Mouse (Mus musculus) midbrain, embryonic 14.5 days (tissue): ENCODE measurements around the gene Catsperg1. TPM values are rescaled to one million over a fixed set of nuclear protein-coding genes. Genes with fewer than 3 reads are reported as not detected.

Experiments
- ATAC-seq: fragments of 200-750 bp; cut with Nextera tagmentation; 2 replicates; pipeline ENCODE4 v1.8.0; 2017; ENCODE audit warnings: moderate number of reproducible peaks, moderate library complexity; ENCODE audit not compliant: low FRiP score, low TSS enrichment
- DNase-seq: peaks from one replicate; pipeline ENCODE4 v3.0.0-alpha.2; 2015
- H3K27ac ChIP-seq: fragments of 300-500 bp; sonication (generic); replicated peaks from 2 replicates; pipeline ENCODE4 v1.5.1; 2014; ENCODE audit warnings: mild to moderate bottlenecking, low read depth, low read length, moderate library complexity
- H3K27me3 ChIP-seq: fragments of 300-500 bp; sonication (generic); 2 replicates; pipeline ENCODE4 v1.6.1; 2014; ENCODE audit warnings: low read length, control low read depth, mixed read lengths; ENCODE audit not compliant: control insufficient read depth, insufficient read depth
- H3K36me3 ChIP-seq: fragments of 300-500 bp; sonication (generic); 2 replicates; pipeline ENCODE4 v1.6.1; 2014; ENCODE audit warnings: low read length, control low read depth; ENCODE audit not compliant: control insufficient read depth, insufficient read depth
- H3K4me1 ChIP-seq: fragments of 300-500 bp; sonication (generic); 2 replicates; pipeline ENCODE4 v1.6.1; 2014; ENCODE audit warnings: mild to moderate bottlenecking, antibody characterized with exemption, low read length, control low read depth; ENCODE audit not compliant: control insufficient read depth, insufficient read depth
- H3K4me2 ChIP-seq: fragments of 300-500 bp; sonication (generic); 2 replicates; pipeline ENCODE4 v1.6.1; 2014; ENCODE audit warnings: mild to moderate bottlenecking, low read length, moderate library complexity
- H3K4me3 ChIP-seq: fragments of 300-500 bp; sonication (generic); replicated peaks from 2 replicates; pipeline ENCODE4 v1.5.1; 2014; ENCODE audit warnings: low read depth, low read length
- H3K9ac ChIP-seq: fragments of 300-500 bp; sonication (generic); replicated peaks from 2 replicates; pipeline ENCODE4 v1.6.1; 2014; ENCODE audit warnings: mild to moderate bottlenecking, low read length, moderate library complexity
- H3K9me3 ChIP-seq: fragments of 300-500 bp; sonication (generic); 2 replicates; pipeline ENCODE4 v1.6.1; 2016; ENCODE audit warnings: low read length, control low read depth, mixed read lengths; ENCODE audit not compliant: control insufficient read depth
- WGBS: fragments of 180-500 bp; shearing (Covaris S2); extraction: QIAGEN DNeasy Blood & Tissue Kit; methylation state at CpG from one replicate; pipeline ENCODE4 v1.1.7; 2014; 5-methylcytosine and 5-hydroxymethylcytosine counted together
- polyA plus RNA-seq: library from polyadenylated mRNA; unstranded; fragments of >200 nt; fragmentation: Nextera tagmentation; extraction: Ambion mirVana; gene quantifications from 2 replicates; pipeline ENCODE4 v1.2.1, GENCODE M21; 2014

Catsperg1 gene
- polyA plus RNA-seq, 1 experiment from 2014 or later = 3.6 TPM

DNA sequence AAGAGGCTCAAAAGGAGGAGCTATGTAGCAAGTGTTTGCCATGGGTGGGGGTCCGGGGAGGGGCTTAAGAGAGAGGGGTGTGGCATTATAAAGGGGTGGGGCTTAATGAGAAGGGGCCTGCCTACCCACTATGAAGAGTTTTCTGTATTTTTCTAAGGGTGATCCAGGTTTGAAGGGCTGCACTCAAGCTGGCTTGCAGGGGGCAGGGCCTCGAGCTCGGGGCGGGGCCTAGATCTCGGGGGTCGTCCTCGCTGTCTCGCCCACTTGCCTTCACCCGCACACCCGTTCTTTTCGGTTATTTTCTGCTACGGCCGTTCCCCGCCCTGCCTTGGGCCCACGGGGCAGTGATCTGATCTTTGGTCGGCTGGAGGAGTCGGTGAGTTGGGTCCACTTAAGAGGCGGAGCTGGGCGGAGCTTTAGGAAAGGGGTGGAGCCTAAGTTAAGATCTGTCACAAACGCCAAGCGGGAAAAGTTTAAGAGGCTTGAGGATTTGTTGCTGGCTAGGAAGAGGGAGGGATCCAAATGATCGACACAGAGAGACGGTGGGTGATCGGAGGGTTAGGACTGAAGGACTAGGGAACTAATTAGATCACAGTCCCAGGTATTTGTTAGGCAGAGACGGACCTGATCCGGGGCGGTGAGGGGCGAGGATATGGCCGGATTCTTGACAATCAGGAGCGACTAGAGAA lies 43.6 kb downstream of the Catsperg1 start, which contains the start of the genes Ggn and Spred3:
Ggn (plus strand) TSS at position 145 of the 689 bp plus-strand sequence.
Spred3 (minus strand) TSS at position 346 of the 689 bp plus-strand sequence.
- Histone ChIP-seq H3K4me2 (peak within 1 kb of the TSS; percentile 71), H3K27ac (peak within 1 kb of the TSS; percentile 92), H3K27me3 (peaks cover 37% of the 10 kb centered on the region), H3K9me3 (no peaks in the 10 kb centered on the region), H3K4me3 (peak within 1 kb of the TSS; percentile 70), H3K9ac (peak within 1 kb of the TSS; percentile 70), H3K4me1 (peaks cover 25% of the 10 kb centered on the region), H3K36me3 (peaks cover 26% of the 10 kb centered on the region)
- WGBS = under 1% methylated on average over 30 of the region's 30 CpGs
- DNase-seq (peak; percentile 74), ATAC-seq (peak; percentile 38)

- ATAC-seq (peak; percentile 81), DNase-seq (peak; percentile 92)
- Histone ChIP-seq H3K4me2 (peak overlapping the region; percentile 71), H3K27me3 (peaks cover 37% of the 10 kb centered on the region), H3K9ac (peak overlapping the region; percentile 70), H3K27ac (peak overlapping the region; percentile 92), H3K4me1 (peaks cover 25% of the 10 kb centered on the region), H3K4me3 (peak overlapping the region; percentile 70), H3K9me3 (no peaks in the 10 kb centered on the region), H3K36me3 (peaks cover 18% of the 10 kb centered on the region)
- 1% methylated on average over 34 of the region's 39 CpGs for WGBS
Observed at GRCm38 (mm10) chr7:29169231-29170065, 44.4 kb downstream of the Catsperg1 start.

- Histone ChIP-seq H3K9ac (peak overlapping the region; percentile 70), H3K4me2 (peak overlapping the region; percentile 71), H3K36me3 (peaks cover 12% of the 10 kb centered on the region), H3K4me1 (peaks cover 25% of the 10 kb centered on the region), H3K9me3 (no peaks in the 10 kb centered on the region), H3K27me3 (peaks cover 32% of the 10 kb centered on the region), H3K4me3 (peak overlapping the region; percentile 70), H3K27ac (peak overlapping the region; percentile 92)
- DNase-seq (peak; percentile 85), ATAC-seq (peak; percentile 16; the same call in 1 of the 2 replicates)
- WGBS = 1% methylated on average over 14 of the region's 14 CpGs
Observed at GRCm38 (mm10) chr7:29168791-29169230, 45.0 kb downstream of the Catsperg1 start.

- Histone ChIP-seq H3K4me2 (peak overlapping the region; percentile 71), H3K27ac (peak overlapping the region; percentile 92), H3K36me3 (peaks cover 6% of the 10 kb centered on the region; the same call in 1 of the 2 replicates), H3K4me1 (peaks cover 25% of the 10 kb centered on the region), H3K27me3 (peaks cover 26% of the 10 kb centered on the region), H3K9me3 (no peaks in the 10 kb centered on the region), H3K9ac (peak overlapping the region; percentile 70), H3K4me3 (peak overlapping the region; percentile 70)
- under 1% methylated on average over 10 of the region's 10 CpGs for WGBS
- DNase-seq (no peak), ATAC-seq (no peak)
Observed at GRCm38 (mm10) chr7:29168121-29168695, 45.6 kb downstream of the Catsperg1 start.

- peaks cover 2% of the 10 kb centered on the region for H3K36me3 ChIP-seq
- H3K4me1 ChIP-seq = peaks cover 25% of the 10 kb centered on the region
- peak overlapping the region; percentile 70 for H3K4me3 ChIP-seq
- peak overlapping the region; percentile 71 for H3K4me2 ChIP-seq
- H3K9me3 ChIP-seq = no peaks in the 10 kb centered on the region
- ATAC-seq = no peak
- WGBS = 10% methylated on average over 19 of the region's 19 CpGs
- H3K27ac ChIP-seq = peak overlapping the region; percentile 92; the same call in 1 of the 2 replicates
- no peak for DNase-seq
- H3K27me3 ChIP-seq = peaks cover 20% of the 10 kb centered on the region
- H3K9ac ChIP-seq = peak overlapping the region; percentile 70; the same call in 1 of the 2 replicates
Observed at GRCm38 (mm10) chr7:29167656-29168055, 46.2 kb downstream of the Catsperg1 start.

DNA sequence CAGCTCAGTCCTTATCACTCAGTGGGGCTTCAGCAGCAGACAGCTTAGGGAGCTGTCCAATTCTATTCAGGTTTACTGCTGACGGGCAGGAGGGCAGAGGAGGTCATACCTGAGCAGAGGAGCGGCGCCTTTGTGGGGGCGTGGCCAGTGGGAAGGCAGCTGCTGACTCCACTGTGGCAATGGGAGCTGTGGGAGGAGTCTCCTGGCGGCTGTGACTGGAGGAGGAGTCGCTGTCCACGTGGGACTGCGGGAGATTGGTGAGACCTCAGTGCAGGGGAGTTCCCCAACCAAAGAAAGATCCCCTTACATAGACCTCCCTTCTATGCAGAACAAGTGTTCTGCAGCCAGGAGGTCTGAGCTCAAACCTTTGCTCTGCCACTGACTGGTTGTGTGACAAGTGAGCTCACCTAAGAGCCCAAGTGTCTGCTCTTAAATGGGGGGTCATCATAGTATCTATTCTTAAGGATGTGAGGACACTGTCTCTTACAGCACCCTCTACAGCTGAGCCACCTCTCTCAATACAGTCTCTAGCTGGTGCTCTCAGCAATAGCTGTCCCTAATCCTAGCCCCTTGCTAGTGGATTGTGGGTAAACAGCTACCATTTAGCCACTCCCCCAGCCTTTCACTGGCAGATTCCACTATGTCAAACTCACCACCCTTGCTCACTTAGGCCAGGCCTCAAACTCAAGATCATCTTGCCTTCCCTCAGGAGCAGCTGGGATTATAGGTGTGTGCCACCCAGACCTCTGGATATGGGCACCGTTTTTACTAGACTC lies 50.9 kb downstream of the Catsperg1 start:
- H3K27ac ChIP-seq = no peak overlapping the region
- WGBS = 28% methylated on average over 9 of the region's 9 CpGs
- no peak overlapping the region for H3K4me3 ChIP-seq
- H3K9me3 ChIP-seq = no peaks in the 10 kb centered on the region
- H3K36me3 ChIP-seq = peaks cover 18% of the 10 kb centered on the region
- 0 out of 2 replicates have a peak, but pooled peaks cover 4% of the 10 kb centered on the region for H3K4me1 ChIP-seq
- ATAC-seq (no peak), DNase-seq (no peak)
- no peak overlapping the region for H3K4me2 ChIP-seq
- no peak overlapping the region for H3K9ac ChIP-seq
- H3K27me3 ChIP-seq = no peaks in the 10 kb centered on the region

- DNase-seq = no peak
- Histone ChIP-seq H3K9ac (no peak overlapping the region), H3K4me1 (no peaks in the 10 kb centered on the region), H3K27me3 (no peaks in the 10 kb centered on the region), H3K4me2 (no peak overlapping the region), H3K9me3 (no peaks in the 10 kb centered on the region), H3K4me3 (no peak overlapping the region), H3K27ac (no peak overlapping the region), H3K36me3 (peaks cover 18% of the 10 kb centered on the region)
- WGBS = 82% methylated on average over 5 of the region's 5 CpGs
- ATAC-seq = no peak
Observed at GRCm38 (mm10) chr7:29162294-29162693, 51.5 kb downstream of the Catsperg1 start.

DNA sequence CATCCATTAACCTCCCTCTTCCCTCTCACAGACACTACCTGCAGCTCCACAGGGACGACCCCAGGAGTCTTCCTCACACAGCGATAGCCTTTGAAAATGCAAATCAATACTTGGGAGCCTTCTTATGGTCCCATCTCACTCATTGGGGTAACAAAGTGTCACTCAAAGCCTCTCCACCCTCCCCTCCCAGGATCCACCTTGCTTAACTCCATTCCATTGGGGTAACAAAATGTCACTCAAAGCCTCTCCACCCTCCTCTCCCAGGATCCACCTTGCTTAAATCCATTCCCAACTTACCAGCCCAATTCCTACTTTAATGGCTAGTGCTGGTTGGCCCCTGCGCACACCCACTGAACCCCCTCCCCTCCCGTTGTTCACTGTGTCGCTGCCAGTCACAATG lies 55.6 kb downstream of the Catsperg1 start:
- H3K27ac ChIP-seq = no peak overlapping the region
- H3K4me3 ChIP-seq = no peak overlapping the region
- H3K9me3 ChIP-seq = no peaks in the 10 kb centered on the region
- no peak overlapping the region for H3K4me2 ChIP-seq
- WGBS = 2% methylated on average over 5 of the region's 5 CpGs
- peaks cover 18% of the 10 kb centered on the region for H3K36me3 ChIP-seq
- DNase-seq (no peak), ATAC-seq (no peak)
- H3K27me3 ChIP-seq = no peaks in the 10 kb centered on the region
- H3K9ac ChIP-seq = no peak overlapping the region
- H3K4me1 ChIP-seq = 0 out of 2 replicates have a peak, but pooled peaks cover 5% of the 10 kb centered on the region
